Mouse (Mus musculus) heart, adult 2 months (tissue): ENCODE measurements around the gene Gcg.

Source experiments
- CTCF ChIP-seq: fragments of 200-600 bp; IDR thresholded peaks from 2 replicates; pipeline ENCODE4 v1.8.1; 2022; ENCODE audit warnings: antibody characterized with exemption, mild to moderate bottlenecking, moderate library complexity
- POLR2A ChIP-seq: fragments of 200-500 bp; IDR thresholded peaks from 2 replicates; pipeline ENCODE4 v1.6.1; 2011; ENCODE audit warnings: mild to moderate bottlenecking, low read depth, low read length, control low read depth; ENCODE audit not compliant: insufficient read depth

DNA sequence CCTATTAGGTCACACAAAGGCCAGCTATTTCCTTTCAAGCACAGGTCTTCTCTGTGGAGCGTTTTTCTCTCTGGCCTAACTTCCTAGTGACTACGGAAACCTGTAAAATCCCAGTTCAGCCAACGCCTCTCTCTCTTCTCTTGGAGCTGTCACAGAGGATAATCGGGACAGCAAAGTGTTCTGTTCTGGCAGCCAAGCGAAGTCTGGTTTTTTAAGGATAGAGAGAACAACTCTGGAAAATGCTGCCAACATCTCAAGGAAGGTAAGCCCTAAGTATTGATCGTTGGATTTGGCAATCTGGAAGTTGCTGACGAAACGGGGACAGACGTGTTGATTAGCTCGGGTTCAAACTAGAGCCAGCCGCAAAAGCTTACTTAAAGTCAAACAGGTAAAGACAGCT, 28.5 kb downstream of the Gcg start:
- no peak for TF ChIP-seq CTCF
- no peak for TF ChIP-seq POLR2A
